ENCODE assay signal across 11 mouse cellular contexts in the genomic region with DNA sequence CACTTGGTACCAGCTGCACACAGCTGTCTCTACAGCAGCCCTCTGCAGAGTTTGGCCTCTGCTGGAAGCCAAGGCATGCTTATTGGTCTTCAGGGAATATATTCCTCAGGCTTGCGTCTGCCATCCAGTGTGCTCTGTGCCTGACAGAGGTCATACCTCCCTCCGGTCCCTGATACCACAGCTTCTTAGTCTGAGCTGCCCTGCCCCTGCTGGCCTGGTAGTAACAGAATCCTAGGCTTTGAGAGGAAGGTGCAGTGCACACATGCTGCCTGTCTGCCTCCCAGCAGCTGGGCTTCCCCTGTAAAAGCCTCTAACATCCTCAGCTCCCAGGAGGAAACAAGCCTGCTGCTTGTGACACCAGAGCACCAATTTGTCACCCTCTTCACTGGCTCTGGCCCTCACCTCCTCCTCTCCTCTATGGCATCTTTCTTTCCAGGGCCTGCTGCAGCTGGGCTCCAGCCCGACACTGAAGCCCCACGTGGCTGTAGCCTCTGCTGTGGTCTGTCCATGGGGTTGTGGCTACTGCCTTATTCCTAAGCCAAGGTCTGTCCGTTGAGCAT.
DNase-seq lines count a peak whose midpoint lies in the region; ATAC-seq and TF ChIP-seq lines count a peak whose summit lies in the region.
"Had no signal": no experiment of that assay in that cellular context is flagged by ENCODE, and none has a peak within 500 bp of the region (broad histone marks: within the 10 kb centered on the region; RNA-seq: fewer than 3 reads in every experiment).

No protein-coding gene starts in this region.

- H3K9me3 ChIP-seq in liver, embryonic 16.5 days (replicated peaks; ENCODE audit: control insufficient read depth, low read length), result no peaks in the 10 kb centered on the region
- no peaks in the 10 kb centered on the region for H3K9me3 ChIP-seq in liver, embryonic 11.5 days (ENCODE audit: control insufficient read depth, low read length)
- no peaks in the 10 kb centered on the region for H3K9me3 ChIP-seq in limb, embryonic 14.5 days (ENCODE audit: control insufficient read depth, low read length)
- H3K9me3 ChIP-seq in stomach, embryonic 16.5 days (replicated peaks; ENCODE audit: control insufficient read depth, low read length), result no peaks in the 10 kb centered on the region

- peak overlapping the region; percentile 42 for H3K27ac ChIP-seq in cerebellum, adult 2 months (ENCODE audit: insufficient read depth, low read length)
- H3K27ac ChIP-seq in liver, embryonic 16.5 days (ENCODE audit: low read length), result no peak overlapping the region
- H3K27ac ChIP-seq in liver, embryonic 11.5 days (ENCODE audit: low read depth, low read length), result no peak overlapping the region
- H3K27ac ChIP-seq in limb, embryonic 14.5 days (replicated peaks; ENCODE audit: low read depth, low read length), result no peak overlapping the region
- H3K27ac ChIP-seq in stomach, embryonic 16.5 days (ENCODE audit: low read length), result peak overlapping the region; percentile 10; the same call in 1 of the 2 replicates

- no peak overlapping the region for H3K4me3 ChIP-seq in cerebellum, adult 2 months (replicated peaks; ENCODE audit: insufficient read depth, low read depth, low read length)
- H3K4me3 ChIP-seq in liver, embryonic 16.5 days (ENCODE audit: low read depth, low read length), result no peak overlapping the region
- no peak overlapping the region for H3K4me3 ChIP-seq in liver, embryonic 11.5 days (ENCODE audit: low read depth, low read length)
- H3K4me3 ChIP-seq in limb, embryonic 14.5 days (replicated peaks; ENCODE audit: low read length), result no peak overlapping the region
- H3K4me3 ChIP-seq in stomach, embryonic 16.5 days (replicated peaks; ENCODE audit: low read length), result no peak overlapping the region

- no peak for TF ChIP-seq CTCF in cerebellum, adult 2 months (IDR thresholded peaks at IDR 0.05; ENCODE audit: borderline replicate concordance, insufficient read depth, low read depth, low read length)

- peak in 1 of 2 experiments; percentile 47 for DNase-seq in cerebellum, adult 2 months
- DNase-seq in cerebellum, adult 11-12 months, result no peak
- no peak for DNase-seq in liver, embryonic 11.5 days (ENCODE audit: low spot score)
- DNase-seq in limb, embryonic 14.5 days (ENCODE audit: low spot score), result peak; percentile 11
- DNase-seq in urinary bladder, postnatal 25 days (ENCODE audit: low spot score), result no peak
- no peak for DNase-seq in liver
- DNase-seq: cerebellum, adult 8-10 months; gastrocnemius, postnatal 36 days; layer of hippocampus, adult 9-11 months had no signal

- TF ChIP-seq POLR2A in cerebellum, adult 2 months (IDR thresholded peaks at IDR 0.05; ENCODE audit: borderline replicate concordance, insufficient read depth, low read length), result no peak
- TF ChIP-seq POLR2A in limb, embryonic 14.5 days (IDR thresholded peaks at IDR 0.05; ENCODE audit: borderline replicate concordance, extremely low read depth, insufficient read depth, insufficient read length), result no peak

- 30% methylated on average over 5 of the region's 5 CpGs for WGBS in cerebellum, adult 2 months
- WGBS in liver, embryonic 16.5 days (ENCODE audit: insufficient replicate concordance), result 64% methylated on average over 5 of the region's 5 CpGs
- 66% methylated on average over 5 of the region's 5 CpGs for WGBS in liver, embryonic 11.5 days
- 44% methylated on average over 5 of the region's 5 CpGs for WGBS in limb, embryonic 14.5 days
- WGBS in stomach, embryonic 16.5 days, result 42% methylated on average over 5 of the region's 5 CpGs

- no peak overlapping the region for H3K9ac ChIP-seq in liver, embryonic 16.5 days (ENCODE audit: low read depth, low read length)
- H3K9ac ChIP-seq in liver, embryonic 11.5 days (ENCODE audit: low read depth, low read length), result no peak overlapping the region
- no peak overlapping the region for H3K9ac ChIP-seq in limb, embryonic 14.5 days (ENCODE audit: low read depth, low read length, severe bottlenecking)
- peak overlapping the region; percentile 25; the same call in 1 of the 2 replicates for H3K9ac ChIP-seq in stomach, embryonic 16.5 days (ENCODE audit: low read length)

- H3K4me2 ChIP-seq in liver, embryonic 16.5 days (ENCODE audit: low read depth, low read length), result no peak overlapping the region
- no peak overlapping the region for H3K4me2 ChIP-seq in liver, embryonic 11.5 days
- no peak overlapping the region for H3K4me2 ChIP-seq in limb, embryonic 14.5 days (replicated peaks; ENCODE audit: low read depth, low read length, severe bottlenecking)
- H3K4me2 ChIP-seq in stomach, embryonic 16.5 days (ENCODE audit: low read depth, low read length), result no peak overlapping the region

- peaks cover 76% of the 10 kb centered on the region for H3K4me1 ChIP-seq in cerebellum, adult 2 months (ENCODE audit: control insufficient read depth, insufficient read depth, low read length)
- H3K4me1 ChIP-seq in liver, embryonic 16.5 days (ENCODE audit: control insufficient read depth, low read depth, low read length), result no peaks in the 10 kb centered on the region
- H3K4me1 ChIP-seq in liver, embryonic 11.5 days (replicated peaks; ENCODE audit: control insufficient read depth, insufficient read depth, low read length), result peaks cover 3% of the 10 kb centered on the region
- peaks cover 6% of the 10 kb centered on the region for H3K4me1 ChIP-seq in limb, embryonic 14.5 days (ENCODE audit: control insufficient read depth, insufficient read depth, low read length)
- peaks cover 22% of the 10 kb centered on the region for H3K4me1 ChIP-seq in stomach, embryonic 16.5 days (ENCODE audit: control insufficient read depth, insufficient read depth, low read length)

- 0 out of 2 replicates have a peak, but pooled peaks have one; percentile 3 for ATAC-seq in liver, embryonic 16.5 days (ENCODE audit: low read depth)
- ATAC-seq in liver, embryonic 11.5 days (replicated peaks; ENCODE audit: low FRiP score), result no peak
- ATAC-seq in limb, embryonic 14.5 days (ENCODE audit: low FRiP score, low read depth), result peak; percentile 82
- no peak for ATAC-seq in stomach, embryonic 16.5 days (ENCODE audit: insufficient read depth, low FRiP score)

- H3K27me3 ChIP-seq in cerebellum, adult 2 months (ENCODE audit: control insufficient read depth, insufficient read depth, low read length), result no peaks in the 10 kb centered on the region
- no peaks in the 10 kb centered on the region for H3K27me3 ChIP-seq in liver, embryonic 16.5 days (ENCODE audit: control insufficient read depth, insufficient read depth, low read depth, low read length)
- no peaks in the 10 kb centered on the region for H3K27me3 ChIP-seq in liver, embryonic 11.5 days (replicated peaks; ENCODE audit: control insufficient read depth, insufficient read depth, low read length)
- H3K27me3 ChIP-seq in limb, embryonic 14.5 days (ENCODE audit: control insufficient read depth, insufficient read depth, low read length), result no peaks in the 10 kb centered on the region
- H3K27me3 ChIP-seq in stomach, embryonic 16.5 days (ENCODE audit: control insufficient read depth, insufficient read depth, low read length), result no peaks in the 10 kb centered on the region

- no peaks in the 10 kb centered on the region for H3K36me3 ChIP-seq in liver, embryonic 16.5 days (ENCODE audit: control insufficient read depth, insufficient read depth)
- H3K36me3 ChIP-seq in liver, embryonic 11.5 days (ENCODE audit: control insufficient read depth, insufficient read depth, low read length), result no peaks in the 10 kb centered on the region
- no peaks in the 10 kb centered on the region for H3K36me3 ChIP-seq in limb, embryonic 14.5 days (ENCODE audit: control insufficient read depth, insufficient read depth, low read length)
- H3K36me3 ChIP-seq in stomach, embryonic 16.5 days (ENCODE audit: control insufficient read depth, insufficient read depth, low read length), result no peaks in the 10 kb centered on the region

Comparison
In these comparisons a context has a peak if more than half of its experiments do, and no peak if none do; other contexts are left out.
1. ATAC-seq: peak in liver, embryonic 16.5 days (single experiment) and limb, embryonic 14.5 days (single experiment); none in liver, embryonic 11.5 days (single experiment) and stomach, embryonic 16.5 days (single experiment).
2. H3K27ac ChIP-seq: peak in cerebellum, adult 2 months (single experiment) and stomach, embryonic 16.5 days (single experiment); none in liver, embryonic 16.5 days (single experiment), liver, embryonic 11.5 days (single experiment) and limb, embryonic 14.5 days (single experiment).